9 mouse cellular contexts compared by ENCODE assay signal in the genomic region with DNA sequence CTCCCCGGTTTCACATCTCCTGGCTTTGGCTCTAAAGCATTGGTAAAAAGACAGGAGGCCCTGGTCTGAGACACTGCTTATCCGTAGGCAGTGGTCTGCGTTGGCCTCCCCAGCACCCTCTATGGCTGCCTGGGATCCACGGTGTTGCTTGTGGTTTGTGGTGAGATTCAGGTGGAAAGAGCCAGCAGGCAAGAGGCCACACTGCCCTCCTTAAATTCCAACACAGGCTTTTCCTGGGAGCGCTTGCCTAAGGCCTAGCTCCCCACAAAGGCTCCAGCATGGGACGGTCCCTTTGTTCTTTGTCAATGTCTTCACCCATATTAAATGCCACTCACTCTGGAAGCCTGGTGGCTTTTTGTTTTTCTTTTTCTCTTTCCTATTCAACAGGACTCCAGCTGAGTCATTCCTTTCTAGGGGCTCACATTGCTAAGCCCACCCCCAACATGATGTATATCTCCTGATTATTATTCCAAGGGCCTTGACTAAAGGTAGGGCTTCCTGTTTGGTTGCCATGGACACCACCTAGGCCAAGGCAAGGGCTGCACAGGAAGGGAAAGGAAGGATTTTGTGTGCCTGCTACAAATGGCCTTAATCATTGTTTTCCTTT.
DNase-seq lines count a peak whose midpoint lies in the region; ATAC-seq lines count a peak whose summit lies in the region.
"Had no signal": no experiment of that assay in that cellular context is flagged by ENCODE, and none has a peak within 500 bp of the region (broad histone marks: within the 10 kb centered on the region; RNA-seq: fewer than 3 reads in every experiment).

No protein-coding gene starts in this region.

- H3K27ac ChIP-seq in kidney, embryonic 15.5 days: peak overlapping the region; percentile 91
- peak overlapping the region; percentile 88 for H3K27ac ChIP-seq in hindbrain, embryonic 15.5 days (replicated peaks)
- peak overlapping the region; percentile 86 for H3K27ac ChIP-seq in neural tube, embryonic 13.5 days (replicated peaks)
- H3K27ac ChIP-seq: liver, embryonic 12.5 days had no signal

- peaks cover 35% of the 10 kb centered on the region for H3K4me1 ChIP-seq in kidney, embryonic 15.5 days
- H3K4me1 ChIP-seq in hindbrain, embryonic 15.5 days (replicated peaks): peaks cover 67% of the 10 kb centered on the region
- H3K4me1 ChIP-seq in neural tube, embryonic 13.5 days (replicated peaks): peaks cover 50% of the 10 kb centered on the region

- H3K4me3 ChIP-seq in kidney, embryonic 15.5 days (replicated peaks): no peak overlapping the region
- no peak overlapping the region for H3K4me3 ChIP-seq in hindbrain, embryonic 15.5 days
- no peak overlapping the region for H3K4me3 ChIP-seq in neural tube, embryonic 13.5 days
- H3K4me3 ChIP-seq: liver, embryonic 12.5 days had no signal

- no peak overlapping the region for H3K9ac ChIP-seq in kidney, embryonic 15.5 days
- no peak overlapping the region for H3K9ac ChIP-seq in hindbrain, embryonic 15.5 days
- H3K9ac ChIP-seq in neural tube, embryonic 13.5 days: no peak overlapping the region
- H3K9ac ChIP-seq: liver, embryonic 12.5 days had no signal

- H3K36me3 ChIP-seq in kidney, embryonic 15.5 days: no peaks in the 10 kb centered on the region
- no peaks in the 10 kb centered on the region for H3K36me3 ChIP-seq in hindbrain, embryonic 15.5 days
- no peaks in the 10 kb centered on the region for H3K36me3 ChIP-seq in neural tube, embryonic 13.5 days
- H3K36me3 ChIP-seq: liver, embryonic 12.5 days had no signal

- H3K4me2 ChIP-seq in kidney, embryonic 15.5 days: no peak overlapping the region
- no peak overlapping the region for H3K4me2 ChIP-seq in hindbrain, embryonic 15.5 days
- H3K4me2 ChIP-seq in neural tube, embryonic 13.5 days: no peak overlapping the region
- H3K4me2 ChIP-seq: liver, embryonic 12.5 days had no signal

- no peaks in the 10 kb centered on the region for H3K9me3 ChIP-seq in kidney, embryonic 15.5 days (replicated peaks)
- no peaks in the 10 kb centered on the region for H3K9me3 ChIP-seq in hindbrain, embryonic 15.5 days
- H3K9me3 ChIP-seq in neural tube, embryonic 13.5 days: no peaks in the 10 kb centered on the region
- H3K9me3 ChIP-seq: liver, embryonic 12.5 days had no signal

- ATAC-seq in kidney, embryonic 15.5 days (replicated peaks; ENCODE audit: low FRiP score): peak; percentile 77
- ATAC-seq in hindbrain, embryonic 15.5 days (ENCODE audit: low FRiP score, low read depth): peak; percentile 70
- ATAC-seq in neural tube, embryonic 13.5 days (ENCODE audit: low read depth): peak; percentile 80
- ATAC-seq: liver, embryonic 12.5 days had no signal

- H3K27me3 ChIP-seq in kidney, embryonic 15.5 days: no peaks in the 10 kb centered on the region
- no peaks in the 10 kb centered on the region for H3K27me3 ChIP-seq in hindbrain, embryonic 15.5 days
- peaks cover 69% of the 10 kb centered on the region for H3K27me3 ChIP-seq in neural tube, embryonic 13.5 days

- WGBS in kidney, embryonic 15.5 days: 62% methylated on average over 6 of the region's 6 CpGs
- WGBS in hindbrain, embryonic 15.5 days: 16% methylated on average over 6 of the region's 6 CpGs
- WGBS in neural tube, embryonic 13.5 days: 25% methylated on average over 6 of the region's 6 CpGs

- DNase-seq in kidney, postnatal 36 days: no peak
- peak; percentile 82 for DNase-seq in embryo, embryonic 11 days
- DNase-seq in gastrocnemius, postnatal 10 days: no peak
- DNase-seq in liver: no peak
- DNase-seq in lung, postnatal 14 days: no peak
